Mouse (Mus musculus) NIH3T3 (cell line): ENCODE results near the gene Dusp18.

Experiments used
- DNase-seq: peaks from one replicate; pipeline ENCODE4 v3.0.0-alpha.2; 2012; ENCODE audit warnings: low read depth

The Dusp18 gene

GRCm38 (mm10) chr11:3894406-3895281 is at the start of gene Dusp18, which contains the start of gene 4921536K21Rik:
Gene Dusp18, plus strand, starts transcription at chr11:3895240.
Gene 4921536K21Rik, minus strand, starts transcription at chr11:3895098.
- no peak for DNase-seq

GRCm38 (mm10) chr11:3846351-3846750 is 48.7 kb upstream of the Dusp18 start:
- no peak for DNase-seq

GRCm38 (mm10) chr11:3849469-3850314 is 45.3 kb upstream of the Dusp18 start:
- DNase-seq = peak; percentile 21

GRCm38 (mm10) chr11:3850315-3850614 is 44.8 kb upstream of the Dusp18 start:
- no peak for DNase-seq

GRCm38 (mm10) chr11:3850746-3851277 is 44.2 kb upstream of the Dusp18 start:
- no peak for DNase-seq

- DNase-seq = no peak
Measured at GRCm38 (mm10) chr11:3851872-3852271, 43.2 kb upstream of the Dusp18 start.

GRCm38 (mm10) chr11:3853031-3853430 is 42.0 kb upstream of the Dusp18 start:
- DNase-seq = no peak

- DNase-seq = peak; percentile 62
Measured at GRCm38 (mm10) chr11:3853481-3854034, 41.5 kb upstream of the Dusp18 start.

GRCm38 (mm10) chr11:3854156-3854555 is 40.9 kb upstream of the Dusp18 start:
- DNase-seq = no peak

- DNase-seq = peak; percentile 73
Measured at GRCm38 (mm10) chr11:3855846-3856245, 39.2 kb upstream of the Dusp18 start.

- DNase-seq = no peak
Measured at GRCm38 (mm10) chr11:3857902-3858301, 37.1 kb upstream of the Dusp18 start.

GRCm38 (mm10) chr11:3859778-3860177 is 35.3 kb upstream of the Dusp18 start:
- DNase-seq = peak; percentile 37

- peak; percentile 14 for DNase-seq
Measured at GRCm38 (mm10) chr11:3860361-3860760, 34.7 kb upstream of the Dusp18 start.

- DNase-seq = no peak
Measured at GRCm38 (mm10) chr11:3862661-3863453, 32.2 kb upstream of the Dusp18 start.

- DNase-seq = peak; percentile 43
Measured at GRCm38 (mm10) chr11:3863454-3864112, 31.5 kb upstream of the Dusp18 start, which contains the start of gene Osbp2. Gene Osbp2, minus strand, starts transcription at chr11:3863903.

GRCm38 (mm10) chr11:3864343-3864742 is 30.7 kb upstream of the Dusp18 start:
- no peak for DNase-seq

GRCm38 (mm10) chr11:3876419-3876818 is 18.6 kb upstream of the Dusp18 start:
- no peak for DNase-seq

GRCm38 (mm10) chr11:3878660-3879059 is 16.4 kb upstream of the Dusp18 start:
- no peak for DNase-seq

GRCm38 (mm10) chr11:3879836-3880235 is 15.2 kb upstream of the Dusp18 start:
- peak; percentile 91 for DNase-seq

- no peak for DNase-seq
Measured at GRCm38 (mm10) chr11:3883711-3884110, 11.3 kb upstream of the Dusp18 start.

GRCm38 (mm10) chr11:3887331-3887730 is 7.7 kb upstream of the Dusp18 start:
- no peak for DNase-seq
